Comparison of ENCODE assay signal across 13 mouse cellular contexts in the genomic region with DNA sequence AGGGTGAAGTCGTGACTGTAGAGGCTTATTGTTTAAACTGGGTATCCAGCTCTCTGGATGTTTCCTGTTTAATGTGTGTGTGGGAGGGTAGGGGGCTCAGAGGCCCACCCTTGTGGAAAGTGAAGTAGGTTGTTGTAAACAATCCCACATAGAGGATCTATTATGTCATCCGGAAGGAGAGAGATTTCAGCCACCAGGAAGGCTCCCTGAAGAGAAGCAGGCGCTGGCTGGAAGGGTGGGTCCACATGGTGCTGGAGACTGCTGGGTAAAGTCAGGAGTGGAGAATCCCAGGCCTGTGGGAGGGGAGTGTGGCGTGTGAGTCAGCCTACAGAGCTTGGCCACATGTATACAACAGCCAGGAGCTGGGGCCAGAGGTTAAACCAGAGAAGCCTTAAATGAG. TPM values are rescaled to one million over a fixed set of nuclear protein-coding genes. Genes with fewer than 3 reads are reported as not detected.
DNase-seq lines count a peak whose midpoint lies in the region; ATAC-seq lines count a peak whose summit lies in the region.
"Had no signal": no experiment of that assay in that cellular context is flagged by ENCODE, and none has a peak within 500 bp of the region (broad histone marks: within the 10 kb centered on the region; RNA-seq: fewer than 3 reads in every experiment).

No protein-coding gene starts in this region.

- 25% methylated on average over 4 of the region's 4 CpGs for WGBS in kidney, embryonic 16.5 days
- 43% methylated on average over 4 of the region's 4 CpGs for WGBS in embryonic facial prominence, embryonic 12.5 days
- WGBS in forebrain, embryonic 14.5 days = 67% methylated on average over 4 of the region's 4 CpGs

- no peak overlapping the region for H3K4me2 ChIP-seq in kidney, embryonic 16.5 days (replicated peaks; ENCODE audit: low read depth, low read length)
- no peak overlapping the region for H3K4me2 ChIP-seq in embryonic facial prominence, embryonic 12.5 days (replicated peaks)
- H3K4me2 ChIP-seq in forebrain, embryonic 14.5 days (ENCODE audit: low read length) = no peak overlapping the region

- no peak for DNase-seq in kidney, adult 11 months
- peak; percentile 47 for DNase-seq in heart, postnatal 25 days (ENCODE audit: low spot score)
- DNase-seq in lung, postnatal 4 days = peak; percentile 77 to 89
- DNase-seq in cerebellum, adult 11-12 months = no peak
- DNase-seq in forebrain, embryonic 14.5 days (ENCODE audit: low spot score) = no peak
- DNase-seq in right cerebral cortex, postnatal 25 days = no peak
- DNase-seq: cerebellum, adult 9-10 months; gastrocnemius, postnatal 36 days; thymus, adult 2 months had no signal

- H3K36me3 ChIP-seq in kidney, embryonic 16.5 days (ENCODE audit: insufficient read depth, low read length) = no peaks in the 10 kb centered on the region
- H3K36me3 ChIP-seq in embryonic facial prominence, embryonic 12.5 days = peaks cover 2% of the 10 kb centered on the region; the same call in 1 of the 2 replicates
- H3K36me3 ChIP-seq in forebrain, embryonic 14.5 days (ENCODE audit: control insufficient read depth, insufficient read depth, low read length) = no peaks in the 10 kb centered on the region

- H3K27me3 ChIP-seq in kidney, embryonic 16.5 days (ENCODE audit: insufficient read depth, low read length) = no peaks in the 10 kb centered on the region
- no peaks in the 10 kb centered on the region for H3K27me3 ChIP-seq in embryonic facial prominence, embryonic 12.5 days
- H3K27me3 ChIP-seq in forebrain, embryonic 14.5 days (replicated peaks; ENCODE audit: control insufficient read depth, insufficient read depth, low read length) = no peaks in the 10 kb centered on the region
- H3K27me3 ChIP-seq: CH12.LX had no signal

- intact Hi-C loops in heart, postnatal 25 days (cut with DNase I) = no loop called here

- H3K27ac ChIP-seq in kidney, embryonic 16.5 days (ENCODE audit: low read length) = peak overlapping the region; percentile 49; the same call in 1 of the 2 replicates
- H3K27ac ChIP-seq in embryonic facial prominence, embryonic 12.5 days = peak overlapping the region; percentile 11; the same call in 1 of the 2 replicates
- no peak overlapping the region for H3K27ac ChIP-seq in forebrain, embryonic 14.5 days (ENCODE audit: low read depth, low read length)

- no peaks in the 10 kb centered on the region for H3K9me3 ChIP-seq in kidney, embryonic 16.5 days (ENCODE audit: low read length)
- H3K9me3 ChIP-seq in embryonic facial prominence, embryonic 12.5 days = no peaks in the 10 kb centered on the region
- H3K9me3 ChIP-seq in forebrain, embryonic 14.5 days (replicated peaks; ENCODE audit: control insufficient read depth, low read length) = no peaks in the 10 kb centered on the region

- H3K4me3 ChIP-seq in kidney, embryonic 16.5 days (ENCODE audit: low read length) = no peak overlapping the region
- H3K4me3 ChIP-seq in embryonic facial prominence, embryonic 12.5 days = no peak overlapping the region
- no peak overlapping the region for H3K4me3 ChIP-seq in forebrain, embryonic 14.5 days (ENCODE audit: low read depth, low read length)

- H3K4me1 ChIP-seq in kidney, embryonic 16.5 days (ENCODE audit: insufficient read depth, low read length) = peaks cover 33% of the 10 kb centered on the region
- peaks cover 21% of the 10 kb centered on the region for H3K4me1 ChIP-seq in embryonic facial prominence, embryonic 12.5 days
- peaks cover 14% of the 10 kb centered on the region for H3K4me1 ChIP-seq in forebrain, embryonic 14.5 days (ENCODE audit: control insufficient read depth, insufficient read depth, low read length)

- ATAC-seq in kidney, embryonic 16.5 days (ENCODE audit: low FRiP score, low TSS enrichment) = peak; percentile 7; the same call in 1 of the 2 replicates
- ATAC-seq in embryonic facial prominence, embryonic 12.5 days (ENCODE audit: insufficient number of reproducible peaks, insufficient read depth, low FRiP score, low TSS enrichment) = 0 out of 2 replicates have a peak, but pooled peaks have one; percentile 64
- no peak for ATAC-seq in forebrain, embryonic 14.5 days
- ATAC-seq: midbrain, embryonic 16.5 days had no signal

- H3K9ac ChIP-seq in kidney, embryonic 16.5 days (replicated peaks; ENCODE audit: low read length) = peak overlapping the region; percentile 22; the same call in 1 of the 2 replicates
- H3K9ac ChIP-seq in embryonic facial prominence, embryonic 12.5 days = no peak overlapping the region
- H3K9ac ChIP-seq in forebrain, embryonic 14.5 days (ENCODE audit: low read length) = no peak overlapping the region

RNA-seq across cellular contexts. Expression of gene Alas1, which starts 1.8 kb away (rescaled TPM):
- polyA plus RNA-seq in kidney, embryonic 16.5 days (2015; fragmentation: Nextera tagmentation; extraction: Ambion mirVana) = 122 and 128 TPM in 2 replicates
- 97.8 and 107 TPM in 2 replicates for polyA plus RNA-seq in embryonic facial prominence, embryonic 12.5 days (2016; fragmentation: Nextera tagmentation; extraction: Ambion mirVana)
- 100 to 1,000 TPM; 571 to 593 TPM for total RNA-seq in heart, postnatal 25 days (2021)
- polyA plus RNA-seq in forebrain, embryonic 14.5 days (2014; fragmentation: Nextera tagmentation; extraction: Ambion mirVana) = 91.5 and 110 TPM in 2 replicates

RNA-seq across cellular contexts. Expression of gene Tlr9, which starts 27.8 kb away (rescaled TPM):
- 0.07 TPM in 1 of 2 replicates, not detected in the other for polyA plus RNA-seq in kidney, embryonic 16.5 days (2015; fragmentation: Nextera tagmentation; extraction: Ambion mirVana)
- polyA plus RNA-seq in embryonic facial prominence, embryonic 12.5 days (2016; fragmentation: Nextera tagmentation; extraction: Ambion mirVana) = not detected in 2 replicates
- under 1 TPM; 0.52 to 0.64 TPM for total RNA-seq in heart, postnatal 25 days (2021)
- polyA plus RNA-seq in forebrain, embryonic 14.5 days (2014; fragmentation: Nextera tagmentation; extraction: Ambion mirVana) = not detected in 2 replicates
- polyA plus RNA-seq: midbrain, embryonic 16.5 days had no signal

RNA-seq across cellular contexts. Expression of gene Poc1a, which starts 30.6 kb away (rescaled TPM):
- polyA plus RNA-seq in kidney, embryonic 16.5 days (2015; fragmentation: Nextera tagmentation; extraction: Ambion mirVana) = 28.4 and 29.2 TPM in 2 replicates
- polyA plus RNA-seq in embryonic facial prominence, embryonic 12.5 days (2016; fragmentation: Nextera tagmentation; extraction: Ambion mirVana) = 25.7 and 27.9 TPM in 2 replicates
- total RNA-seq in heart, postnatal 25 days (2021) = 1 to 10 TPM; 3.3 to 3.4 TPM
- polyA plus RNA-seq in forebrain, embryonic 14.5 days (2014; fragmentation: Nextera tagmentation; extraction: Ambion mirVana) = 11.8 and 12.1 TPM in 2 replicates

RNA-seq across cellular contexts. Expression of gene Twf2, which starts 47.3 kb away (rescaled TPM):
- polyA plus RNA-seq in kidney, embryonic 16.5 days (2015; fragmentation: Nextera tagmentation; extraction: Ambion mirVana) = 72.7 and 75.5 TPM in 2 replicates
- polyA plus RNA-seq in embryonic facial prominence, embryonic 12.5 days (2016; fragmentation: Nextera tagmentation; extraction: Ambion mirVana) = 66.7 and 70.6 TPM in 2 replicates
- 100 to 1,000 TPM; 160 to 189 TPM for total RNA-seq in heart, postnatal 25 days (2021)
- polyA plus RNA-seq in forebrain, embryonic 14.5 days (2014; fragmentation: Nextera tagmentation; extraction: Ambion mirVana) = 57.5 and 64.7 TPM in 2 replicates

RNA-seq across cellular contexts. Expression of gene Ppm1m, which starts 50.7 kb away (rescaled TPM):
- 56.8 and 58.8 TPM in 2 replicates for polyA plus RNA-seq in kidney, embryonic 16.5 days (2015; fragmentation: Nextera tagmentation; extraction: Ambion mirVana)
- 55.2 and 57.2 TPM in 2 replicates for polyA plus RNA-seq in embryonic facial prominence, embryonic 12.5 days (2016; fragmentation: Nextera tagmentation; extraction: Ambion mirVana)
- 10 to 100 TPM; 10.0 to 12.2 TPM for total RNA-seq in heart, postnatal 25 days (2021)
- 10.3 and 10.7 TPM in 2 replicates for polyA plus RNA-seq in forebrain, embryonic 14.5 days (2014; fragmentation: Nextera tagmentation; extraction: Ambion mirVana)

Comparison
In these comparisons a context has a peak if more than half of its experiments do, and no peak if none do; other contexts are left out.
1. DNase-seq: peak in heart, postnatal 25 days (single experiment) and lung, postnatal 4 days (2 of 2); none in kidney, adult 11 months (single experiment), cerebellum, adult 11-12 months (single experiment), forebrain, embryonic 14.5 days (single experiment) and right cerebral cortex, postnatal 25 days (single experiment).